Mouse (Mus musculus): Measurements from ENCODE around the gene Ifna11.

DNA sequence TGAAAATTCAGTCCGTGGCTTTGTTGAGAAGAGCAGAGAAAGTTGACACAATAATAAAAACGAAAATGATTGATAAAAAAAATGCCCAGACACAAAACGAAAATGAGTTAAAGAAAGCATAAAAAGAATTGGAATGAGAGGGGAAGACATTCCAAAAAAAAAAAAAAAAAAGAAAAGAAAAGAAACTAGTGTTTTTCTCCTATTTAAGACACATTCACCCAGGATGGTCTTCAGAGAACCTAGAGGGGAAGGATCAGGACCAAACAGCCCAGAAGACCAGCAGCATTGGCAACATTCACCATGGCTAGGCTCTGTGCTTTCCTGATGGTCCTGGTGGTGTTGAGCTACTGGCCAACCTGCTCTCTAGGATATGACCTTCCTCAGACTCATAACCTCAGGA, 3.8 kb upstream of the Ifna11 start, which contains the start of gene Ifna7:
- TF ChIP-seq CTCF (IDR thresholded peaks at IDR 0.05; ENCODE audit: low read depth): no peak
- no peak for TF ChIP-seq EP300 (IDR thresholded peaks at IDR 0.05; ENCODE audit: low read depth)

Measured in liver, postnatal 0 days (tissue).